Mouse (Mus musculus) intestine, postnatal 0 days (tissue): Measurements from ENCODE around the gene Kcnrg. TPM values are rescaled to one million over a fixed set of nuclear protein-coding genes. Genes with fewer than 3 reads are reported as not detected.

Experiments
- ATAC-seq: fragments of 200-750 bp; cut with Nextera tagmentation; 2 replicates; pipeline ENCODE4 v1.8.0; 2017; ENCODE audit warnings: mild to moderate bottlenecking, moderate TSS enrichment, moderate library complexity
- H3K27ac ChIP-seq: fragments of 300-500 bp; sonication (generic); 2 replicates; pipeline ENCODE4 v1.5.1; 2014; ENCODE audit warnings: mild to moderate bottlenecking, low read depth, low read length, moderate library complexity
- H3K27me3 ChIP-seq: fragments of 300-500 bp; sonication (generic); replicated peaks from 2 replicates; pipeline ENCODE4 v1.6.1; 2014; ENCODE audit warnings: low read length, mixed read lengths; ENCODE audit not compliant: control insufficient read depth, insufficient read depth
- H3K36me3 ChIP-seq: fragments of 300-500 bp; sonication (generic); 2 replicates; pipeline ENCODE4 v1.6.1; 2014; ENCODE audit warnings: mild to moderate bottlenecking, moderate library complexity; ENCODE audit not compliant: control insufficient read depth, insufficient read depth
- H3K4me1 ChIP-seq: fragments of 300-500 bp; sonication (generic); replicated peaks from 2 replicates; pipeline ENCODE4 v1.6.1; 2014; ENCODE audit warnings: antibody characterized with exemption, low read length, mixed read lengths; ENCODE audit not compliant: control insufficient read depth, insufficient read depth
- H3K4me2 ChIP-seq: fragments of 300-500 bp; sonication (generic); replicated peaks from 2 replicates; pipeline ENCODE4 v1.6.1; 2014; ENCODE audit warnings: low read depth, mild to moderate bottlenecking, moderate library complexity
- H3K4me3 ChIP-seq: fragments of 300-500 bp; sonication (generic); 2 replicates; pipeline ENCODE4 v1.5.1; 2014; ENCODE audit warnings: low read depth, low read length
- H3K9ac ChIP-seq: fragments of 300-500 bp; sonication (generic); 2 replicates; pipeline ENCODE4 v1.6.1; 2014; ENCODE audit warnings: mild to moderate bottlenecking, low read depth, low read length
- H3K9me3 ChIP-seq: fragments of 300-500 bp; sonication (generic); 2 replicates; pipeline ENCODE4 v1.6.1; 2016; ENCODE audit warnings: mixed run types; ENCODE audit not compliant: control insufficient read depth
- CTCF ChIP-seq: sonication (generic); IDR thresholded peaks from 2 replicates; pipeline ENCODE4 v1.5.1; 2016; ENCODE audit warnings: low read depth, mild to moderate bottlenecking, control low read depth, antibody characterized with exemption, moderate library complexity
- WGBS: fragments of 180-500 bp; shearing (Covaris S2); extraction: QIAGEN DNeasy Blood & Tissue Kit; methylation state at CpG from one replicate; pipeline ENCODE4 v1.1.7; 2014; 5-methylcytosine and 5-hydroxymethylcytosine counted together
- polyA plus RNA-seq: library from polyadenylated mRNA; unstranded; fragments of >200 nt; fragmentation: Nextera tagmentation; extraction: Ambion mirVana; gene quantifications from 2 replicates; pipeline ENCODE4 v1.2.1, GENCODE M21; 2015

Gene Kcnrg
- polyA plus RNA-seq, 1 experiment from 2014 or later: 0.25 TPM

DNA sequence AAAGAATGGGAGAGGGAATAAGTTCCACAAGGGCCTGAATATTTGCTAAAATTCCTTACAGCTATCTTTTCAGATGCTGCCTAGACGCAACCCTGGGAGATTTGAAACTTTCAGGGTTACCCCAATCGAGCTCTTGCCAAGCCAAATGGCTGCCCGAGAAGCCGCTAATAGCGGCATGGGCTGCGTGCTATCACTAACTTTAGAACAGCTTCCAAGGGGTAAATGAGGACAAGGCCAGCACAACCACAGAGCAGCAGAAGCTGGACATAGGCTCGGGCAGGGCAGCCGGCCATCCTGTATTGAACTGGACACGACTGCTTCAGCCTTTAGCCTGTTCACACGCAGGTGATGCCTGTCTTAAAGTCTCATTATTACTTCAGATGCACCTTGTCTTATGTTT lies 32.2 kb upstream of the Kcnrg start:
- Histone ChIP-seq H3K9me3 (no peaks in the 10 kb centered on the region), H3K27ac (no peak overlapping the region), H3K9ac (no peak overlapping the region), H3K27me3 (no peaks in the 10 kb centered on the region), H3K36me3 (no peaks in the 10 kb centered on the region), H3K4me1 (no peaks in the 10 kb centered on the region), H3K4me2 (no peak overlapping the region), H3K4me3 (no peak overlapping the region)
- WGBS: 90% methylated on average over 10 of the region's 10 CpGs
- TF ChIP-seq CTCF: no peak
- no peak for ATAC-seq

DNA sequence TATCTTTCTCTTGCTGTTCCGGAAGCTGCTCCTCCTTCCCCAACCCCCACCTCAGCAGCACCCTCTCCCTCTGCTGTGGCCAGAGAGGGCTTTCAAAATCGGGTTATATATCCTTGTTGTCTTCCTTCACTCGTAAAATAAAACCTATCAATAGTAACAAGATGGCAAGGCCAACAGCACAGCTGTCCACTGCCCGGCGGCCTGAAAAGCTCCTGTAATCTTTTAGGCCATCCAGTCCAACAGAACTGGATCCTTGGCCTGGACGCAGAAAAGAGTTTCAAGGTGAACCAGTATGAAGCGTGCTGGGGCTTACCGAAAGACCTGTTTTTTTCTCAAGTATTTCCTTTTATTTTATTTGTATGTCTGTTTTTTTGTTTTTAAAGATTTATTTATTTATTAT lies 31.3 kb upstream of the Kcnrg start:
- Histone ChIP-seq H3K9ac (no peak overlapping the region), H3K4me3 (no peak overlapping the region), H3K4me1 (no peaks in the 10 kb centered on the region), H3K36me3 (no peaks in the 10 kb centered on the region), H3K27ac (no peak overlapping the region), H3K4me2 (no peak overlapping the region), H3K27me3 (no peaks in the 10 kb centered on the region), H3K9me3 (no peaks in the 10 kb centered on the region)
- WGBS: 89% methylated on average over 8 of the region's 8 CpGs
- no peak for ATAC-seq
- TF ChIP-seq CTCF: no peak

DNA sequence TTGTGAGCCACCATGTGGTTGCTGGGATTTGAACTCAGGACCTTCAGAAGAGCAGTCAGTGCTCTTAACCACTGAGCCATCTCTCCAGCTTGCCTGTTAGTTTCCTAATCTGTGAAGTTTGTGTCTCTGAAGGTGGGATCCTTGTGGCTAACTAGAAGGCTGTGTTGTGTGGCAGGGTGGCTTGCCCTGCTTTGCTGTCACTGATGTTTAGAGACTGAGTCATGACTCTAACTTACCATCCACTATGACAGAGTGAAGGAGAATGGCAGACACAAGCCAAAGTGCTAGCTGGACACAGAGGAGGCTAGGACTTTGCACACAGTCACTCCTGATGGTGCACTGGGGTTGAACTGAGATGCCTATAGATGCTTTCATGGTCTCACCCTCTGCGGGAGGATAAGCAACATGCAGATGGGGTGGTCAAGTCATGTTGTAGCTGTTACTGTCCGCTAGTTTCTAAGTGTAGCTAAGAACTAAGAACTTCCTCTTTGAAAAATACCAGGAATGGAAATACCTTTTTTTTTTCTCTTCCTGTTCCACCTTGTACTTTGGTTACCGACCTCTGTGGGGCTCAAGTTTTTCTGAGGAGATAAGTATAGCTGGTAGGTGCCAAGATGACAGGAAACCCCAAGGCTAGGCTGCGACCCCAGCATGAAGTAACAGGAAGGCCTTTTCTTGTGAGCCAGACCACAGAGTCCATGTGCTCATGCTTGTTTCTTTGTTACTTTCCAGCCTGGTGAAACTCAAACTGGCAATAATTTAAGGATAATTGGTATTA lies 17.8 kb upstream of the Kcnrg start:
- Histone ChIP-seq H3K4me1 (no peaks in the 10 kb centered on the region), H3K27me3 (no peaks in the 10 kb centered on the region), H3K27ac (no peak overlapping the region), H3K4me3 (no peak overlapping the region), H3K36me3 (no peaks in the 10 kb centered on the region), H3K4me2 (no peak overlapping the region), H3K9me3 (no peaks in the 10 kb centered on the region), H3K9ac (no peak overlapping the region)
- no peak for TF ChIP-seq CTCF
- 66% methylated on average over 4 of the region's 4 CpGs for WGBS
- ATAC-seq: no peak

DNA sequence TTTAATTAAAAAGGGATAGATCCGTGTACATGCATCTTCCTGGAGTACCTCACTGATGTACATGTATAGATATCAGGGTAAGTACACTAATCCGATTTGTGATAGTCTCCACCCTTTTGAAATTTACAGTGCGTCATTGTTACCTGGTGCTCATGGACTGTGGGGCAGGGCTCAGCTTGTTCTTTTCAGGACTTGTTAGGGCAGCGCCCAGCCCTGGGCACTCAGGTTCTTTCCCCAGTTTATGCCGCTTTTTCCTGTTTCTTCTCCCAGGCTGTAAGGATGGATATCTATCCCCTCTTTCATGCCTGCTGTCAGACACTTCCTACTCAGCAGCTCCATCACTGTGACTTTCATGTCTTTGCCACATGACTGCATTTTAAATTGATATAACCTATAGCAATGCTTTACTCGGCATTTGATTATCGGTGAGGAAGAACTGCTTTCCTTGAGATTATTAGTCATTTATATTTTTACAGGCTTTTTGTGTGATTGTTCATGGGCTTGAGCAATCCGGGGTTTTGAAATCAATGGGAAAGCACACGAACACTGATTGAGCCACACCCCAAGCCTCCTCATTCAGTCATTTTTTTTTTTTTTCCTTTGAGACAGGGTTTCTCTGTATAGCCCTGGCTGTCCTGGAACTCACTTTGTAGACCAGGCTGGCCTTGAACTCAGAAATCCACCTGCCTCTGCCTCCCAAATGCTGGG lies 10.4 kb upstream of the Kcnrg start:
- no peak overlapping the region for H3K4me3 ChIP-seq
- no peak overlapping the region for H3K9ac ChIP-seq
- H3K27ac ChIP-seq: no peak overlapping the region
- no peaks in the 10 kb centered on the region for H3K4me1 ChIP-seq
- H3K4me2 ChIP-seq: no peak overlapping the region
- no peaks in the 10 kb centered on the region for H3K27me3 ChIP-seq
- no peaks in the 10 kb centered on the region; the same call in 1 of the 2 replicates for H3K36me3 ChIP-seq
- ATAC-seq: no peak
- no peaks in the 10 kb centered on the region for H3K9me3 ChIP-seq
- TF ChIP-seq CTCF: no peak
- 63% methylated on average over 9 of the region's 9 CpGs for WGBS

DNA sequence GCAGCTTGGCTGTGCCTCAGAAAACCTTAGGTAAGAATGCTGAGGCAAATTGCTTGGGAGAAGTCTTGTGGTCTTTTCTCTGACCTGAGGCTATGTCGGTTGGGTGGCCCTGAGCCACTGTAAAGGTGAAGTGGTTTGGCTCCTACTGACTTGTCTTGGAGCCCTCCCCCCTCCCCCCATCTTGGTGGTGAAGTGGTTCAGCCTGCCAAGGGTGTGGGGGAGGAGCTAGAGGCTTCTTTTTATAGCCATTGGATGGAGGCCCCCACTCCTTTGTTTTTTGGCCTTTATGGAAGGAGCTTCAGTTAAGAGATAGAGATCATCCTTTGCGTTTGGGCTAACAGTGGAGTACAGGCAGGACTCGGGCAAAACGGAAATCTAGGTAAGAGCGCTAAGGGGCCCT lies 9.3 kb upstream of the Kcnrg start, which contains the start of gene Trim13:
Trim13 (plus strand) TSS at position 280 of the 400 bp plus-strand sequence.
- peak within 1 kb of the TSS; percentile 81 for H3K4me3 ChIP-seq
- H3K27ac ChIP-seq: no peak within 1 kb of the TSS
- H3K4me2 ChIP-seq: peak within 1 kb of the TSS; percentile 67
- WGBS: 68% methylated on average over 5 of the region's 5 CpGs
- no peaks in the 10 kb centered on the region; the same call in 1 of the 2 replicates for H3K36me3 ChIP-seq
- TF ChIP-seq CTCF: no peak
- no peaks in the 10 kb centered on the region for H3K4me1 ChIP-seq
- no peak for ATAC-seq
- H3K9ac ChIP-seq: 0 out of 2 replicates have a peak within 1 kb of the TSS, but pooled peaks have one; percentile 79
- H3K27me3 ChIP-seq: no peaks in the 10 kb centered on the region
- H3K9me3 ChIP-seq: no peaks in the 10 kb centered on the region

DNA sequence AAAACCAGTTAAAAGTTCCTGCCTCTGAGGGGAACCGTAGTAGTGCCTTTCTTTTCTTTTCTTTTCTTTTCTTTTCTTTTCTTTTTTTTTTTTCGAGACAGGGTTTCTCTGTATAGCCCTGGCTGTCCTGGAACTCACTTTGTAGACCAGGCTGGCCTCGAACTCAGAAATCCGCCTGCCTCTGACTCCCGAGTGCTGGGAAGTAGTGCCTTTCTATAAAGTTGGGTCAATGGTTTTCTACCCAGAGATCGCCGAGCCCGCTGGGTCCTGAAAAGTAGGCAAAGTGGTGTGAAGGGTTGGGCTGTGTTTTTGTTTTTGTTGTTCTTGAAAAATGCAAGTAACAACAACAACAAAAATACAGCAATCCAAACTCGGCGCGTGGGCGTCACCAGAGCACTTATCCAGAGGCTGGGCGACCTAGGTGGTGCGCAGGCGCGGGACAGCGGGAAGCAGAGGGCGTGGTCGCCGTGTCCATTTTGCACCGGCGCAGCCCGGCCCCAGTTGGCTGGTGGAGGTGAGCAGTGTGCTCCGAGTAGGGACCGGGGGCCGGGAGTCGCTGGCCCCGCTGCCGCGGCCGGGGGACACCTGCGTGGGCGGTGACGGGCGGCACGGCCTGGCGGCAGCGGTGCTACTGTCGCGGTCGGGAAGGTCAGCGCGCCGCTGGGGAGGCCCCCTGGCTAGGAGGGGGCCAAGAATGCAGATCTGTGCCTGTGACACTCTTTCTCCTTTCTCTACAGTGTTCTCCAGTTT lies 8.0 kb upstream of the Kcnrg start:
- 6% methylated on average over 44 of the region's 44 CpGs for WGBS
- Histone ChIP-seq H3K4me3 (peak overlapping the region; percentile 81), H3K27ac (peak overlapping the region; percentile 66), H3K4me2 (peak overlapping the region; percentile 67), H3K4me1 (no peaks in the 10 kb centered on the region), H3K9ac (peak overlapping the region; percentile 79), H3K27me3 (no peaks in the 10 kb centered on the region), H3K9me3 (no peaks in the 10 kb centered on the region), H3K36me3 (peaks cover 3% of the 10 kb centered on the region; the same call in 1 of the 2 replicates)
- no peak for TF ChIP-seq CTCF
- ATAC-seq: peak; percentile 91
